Mouse (Mus musculus): ENCODE results near the gene Ccdc155. TPM values are rescaled to one million over a fixed set of nuclear protein-coding genes. Genes with fewer than 3 reads are reported as not detected.
A peak's percentile ranks its signal among the peaks of the same experiment; 100 is the strongest.

The Ccdc155 gene
- polyA plus RNA-seq, 1 experiment from 2014 or later: 0.36 TPM

DNA sequence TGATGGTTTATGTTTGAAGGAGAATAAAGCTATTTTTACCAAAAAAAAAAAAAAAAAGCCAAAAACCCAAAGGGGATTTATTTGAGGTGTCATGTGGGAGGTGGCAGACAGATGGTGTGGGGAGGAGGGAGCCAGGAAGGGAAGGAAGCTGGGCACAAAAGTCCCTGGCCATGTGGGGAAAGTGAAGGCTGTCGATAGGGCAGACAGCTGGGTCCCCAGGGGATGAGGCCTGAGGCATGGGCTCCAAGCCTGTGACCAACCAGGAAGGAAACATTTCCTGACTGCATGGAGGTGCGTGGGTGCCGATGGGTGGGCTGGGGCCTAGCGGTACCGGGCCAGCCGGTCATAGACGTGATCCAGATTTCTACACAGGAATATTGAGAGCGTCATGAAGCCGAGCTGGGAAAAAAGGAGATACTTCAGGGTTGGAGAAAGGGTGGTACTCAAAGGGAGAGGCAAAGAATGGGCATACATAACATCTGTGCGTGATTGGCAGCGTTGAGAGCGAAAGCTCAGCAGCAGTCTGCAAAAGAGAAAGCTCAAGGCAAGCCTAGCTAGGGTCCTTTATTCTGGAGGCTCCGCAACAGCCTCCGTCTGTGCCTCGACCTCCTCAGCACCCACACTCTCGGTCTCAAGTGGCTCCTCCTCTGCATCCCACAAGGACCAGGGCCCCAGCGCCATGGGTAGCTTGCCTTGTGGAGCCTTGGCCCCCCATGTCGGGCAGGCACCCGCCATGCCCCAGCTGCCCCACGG, 29.1 kb upstream of the Ccdc155 start:
- Histone ChIP-seq H3K9ac (ENCODE audit: low read depth, low read length) (peak overlapping the region; percentile 18; the same call in 1 of the 2 replicates), H3K27me3 (ENCODE audit: insufficient read depth, low read length) (no peaks in the 10 kb centered on the region), H3K27ac (no peak overlapping the region), H3K4me3 (replicated peaks; ENCODE audit: low read depth, low read length) (no peak overlapping the region), H3K4me1 (replicated peaks; ENCODE audit: insufficient read depth, low read length) (peaks cover 12% of the 10 kb centered on the region), H3K36me3 (ENCODE audit: insufficient read depth, low read length) (peaks cover 28% of the 10 kb centered on the region), H3K4me2 (ENCODE audit: low read length) (peak overlapping the region; percentile 57), H3K9me3 (replicated peaks; ENCODE audit: low read length) (no peaks in the 10 kb centered on the region)
- WGBS: 35% methylated on average over 20 of the region's 20 CpGs
- DNase-seq (ENCODE audit: low spot score) (no peak), ATAC-seq (replicated peaks; ENCODE audit: low FRiP score, low read depth) (no peak)
- TF ChIP-seq CTCF (IDR thresholded peaks at IDR 0.05; ENCODE audit: low read depth): no peak

DNA sequence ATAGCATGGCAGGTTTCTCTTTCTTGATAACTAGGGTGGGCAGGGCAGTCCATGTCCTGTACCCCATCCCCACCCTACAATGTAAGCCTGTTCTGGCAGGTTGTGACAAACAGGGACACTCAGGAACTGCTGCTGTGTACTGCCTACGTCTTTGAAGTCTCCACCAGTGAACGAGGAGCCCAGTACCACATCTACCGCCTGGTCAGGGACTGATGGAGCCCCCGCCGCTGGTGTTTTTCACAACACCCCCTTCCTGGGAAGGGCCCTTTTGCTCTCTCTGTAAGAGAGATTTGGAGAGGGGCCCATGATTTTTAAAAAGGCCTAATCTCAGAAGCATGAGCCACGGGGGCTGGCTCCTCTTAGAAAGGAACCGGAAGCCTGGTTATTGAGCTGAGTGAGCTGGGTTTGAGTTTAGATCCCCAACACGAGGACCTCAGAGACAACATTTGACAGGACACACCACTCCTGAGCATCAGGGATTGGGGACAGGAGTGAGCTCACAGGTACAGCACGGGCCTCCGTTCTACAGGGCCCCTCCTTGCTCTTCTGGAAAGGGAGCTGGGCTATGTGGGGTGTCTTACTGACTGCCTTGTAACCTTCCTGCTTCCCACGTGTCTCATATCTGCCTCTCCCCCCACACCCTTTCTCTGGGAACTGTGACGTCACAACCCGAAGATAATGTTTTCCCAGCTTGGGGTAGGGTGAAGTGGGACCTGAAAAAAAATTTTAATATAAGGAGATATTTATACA, 28.2 kb upstream of the Ccdc155 start:
- Histone ChIP-seq H3K4me1 (replicated peaks; ENCODE audit: insufficient read depth, low read length) (peaks cover 12% of the 10 kb centered on the region), H3K27me3 (ENCODE audit: insufficient read depth, low read length) (no peaks in the 10 kb centered on the region), H3K9me3 (replicated peaks; ENCODE audit: low read length) (no peaks in the 10 kb centered on the region), H3K4me2 (ENCODE audit: low read length) (no peak overlapping the region), H3K36me3 (ENCODE audit: insufficient read depth, low read length) (peaks cover 33% of the 10 kb centered on the region), H3K9ac (ENCODE audit: low read depth, low read length) (no peak overlapping the region), H3K27ac (no peak overlapping the region), H3K4me3 (replicated peaks; ENCODE audit: low read depth, low read length) (no peak overlapping the region)
- DNase-seq (ENCODE audit: low spot score) (no peak), ATAC-seq (replicated peaks; ENCODE audit: low FRiP score, low read depth) (no peak)
- no peak for TF ChIP-seq CTCF (IDR thresholded peaks at IDR 0.05; ENCODE audit: low read depth)
- WGBS: 59% methylated on average over 13 of the region's 13 CpGs

DNA sequence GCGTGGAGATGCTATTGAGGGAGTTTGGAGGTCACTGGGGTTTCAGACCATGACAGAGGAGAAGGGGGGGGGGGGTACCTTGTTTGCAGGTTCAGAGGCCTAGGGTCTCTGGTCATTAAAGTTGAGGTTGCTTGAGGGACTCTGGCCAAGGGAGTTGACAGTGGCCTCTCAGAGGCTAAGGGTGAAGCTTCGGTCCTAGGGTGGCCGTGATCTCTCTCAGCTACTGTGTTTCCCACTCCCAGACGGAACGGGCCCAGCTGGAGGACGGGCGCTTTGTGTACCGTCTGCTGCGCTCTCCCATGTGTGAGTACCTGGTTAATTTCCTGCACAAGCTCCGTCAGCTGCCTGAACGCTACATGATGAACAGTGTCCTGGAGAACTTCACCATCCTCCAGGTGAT, 27.2 kb upstream of the Ccdc155 start:
- DNase-seq (ENCODE audit: low spot score) (no peak), ATAC-seq (replicated peaks; ENCODE audit: low FRiP score, low read depth) (no peak)
- H3K27me3 ChIP-seq (ENCODE audit: insufficient read depth, low read length): no peaks in the 10 kb centered on the region
- H3K36me3 ChIP-seq (ENCODE audit: insufficient read depth, low read length): peaks cover 38% of the 10 kb centered on the region
- H3K4me3 ChIP-seq (replicated peaks; ENCODE audit: low read depth, low read length): no peak overlapping the region
- TF ChIP-seq CTCF (IDR thresholded peaks at IDR 0.05; ENCODE audit: low read depth): no peak
- WGBS: 84% methylated on average over 11 of the region's 11 CpGs
- H3K9ac ChIP-seq (ENCODE audit: low read depth, low read length): no peak overlapping the region
- no peak overlapping the region for H3K27ac ChIP-seq
- H3K4me2 ChIP-seq (ENCODE audit: low read length): no peak overlapping the region
- peaks cover 12% of the 10 kb centered on the region for H3K4me1 ChIP-seq (replicated peaks; ENCODE audit: insufficient read depth, low read length)
- no peaks in the 10 kb centered on the region for H3K9me3 ChIP-seq (replicated peaks; ENCODE audit: low read length)

- no peak for TF ChIP-seq CTCF (IDR thresholded peaks at IDR 0.05; ENCODE audit: low read depth)
- no peak for ATAC-seq (replicated peaks; ENCODE audit: low FRiP score, low read depth)
- no peak overlapping the region for H3K9ac ChIP-seq (ENCODE audit: low read depth, low read length)
- H3K4me1 ChIP-seq (replicated peaks; ENCODE audit: insufficient read depth, low read length): peaks cover 12% of the 10 kb centered on the region
- H3K4me2 ChIP-seq (ENCODE audit: low read length): no peak overlapping the region
- DNase-seq (ENCODE audit: low spot score): no peak
- 86% methylated on average over 12 of the region's 12 CpGs for WGBS
- H3K36me3 ChIP-seq (ENCODE audit: insufficient read depth, low read length): peaks cover 45% of the 10 kb centered on the region
- no peak overlapping the region for H3K4me3 ChIP-seq (replicated peaks; ENCODE audit: low read depth, low read length)
- no peak overlapping the region for H3K27ac ChIP-seq
- no peaks in the 10 kb centered on the region for H3K9me3 ChIP-seq (replicated peaks; ENCODE audit: low read length)
- no peaks in the 10 kb centered on the region for H3K27me3 ChIP-seq (ENCODE audit: insufficient read depth, low read length)
Measured at GRCm38 (mm10) chr7:45231192-45231591, 26.5 kb upstream of the Ccdc155 start.

DNA sequence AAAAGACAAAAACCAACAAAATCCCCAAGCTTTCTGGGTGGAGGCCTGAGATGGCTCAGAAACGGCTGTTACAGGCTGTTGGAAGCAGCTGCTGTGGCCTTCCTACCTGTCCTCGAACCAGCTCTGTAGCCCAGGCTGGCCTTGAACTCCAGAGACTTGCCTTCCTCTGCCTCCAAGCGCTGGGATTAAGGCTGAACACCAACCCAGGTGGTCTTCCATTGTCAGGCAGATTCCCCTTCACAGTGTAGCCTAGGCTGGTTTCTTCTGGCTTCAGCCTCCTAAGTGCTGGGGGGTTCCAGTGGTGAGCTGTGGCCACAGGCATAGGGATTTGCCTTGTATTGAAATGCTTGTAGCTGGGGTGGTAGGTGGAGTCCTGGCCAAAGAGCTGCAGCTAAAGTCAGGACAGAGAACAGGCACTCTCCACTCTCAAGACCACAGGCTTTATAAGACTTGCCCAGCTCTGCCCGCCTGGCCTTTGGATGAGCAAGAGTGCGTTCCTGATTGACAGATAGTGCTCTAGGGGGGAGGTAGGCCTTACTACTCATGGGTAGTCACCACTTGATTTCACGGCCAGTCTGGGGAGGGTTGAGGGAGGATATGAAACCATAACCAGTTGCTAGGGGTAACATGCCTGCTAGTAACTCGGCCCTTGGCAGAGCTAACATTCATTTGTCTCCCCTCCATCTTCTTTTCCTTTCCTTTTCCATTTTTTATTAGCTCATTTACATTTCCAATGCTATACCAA, 24.9 kb upstream of the Ccdc155 start:
- Histone ChIP-seq H3K27ac (no peak overlapping the region), H3K27me3 (ENCODE audit: insufficient read depth, low read length) (no peaks in the 10 kb centered on the region), H3K36me3 (ENCODE audit: insufficient read depth, low read length) (peaks cover 61% of the 10 kb centered on the region), H3K4me1 (replicated peaks; ENCODE audit: insufficient read depth, low read length) (peaks cover 9% of the 10 kb centered on the region), H3K4me2 (ENCODE audit: low read length) (no peak overlapping the region), H3K4me3 (replicated peaks; ENCODE audit: low read depth, low read length) (no peak overlapping the region), H3K9me3 (replicated peaks; ENCODE audit: low read length) (no peaks in the 10 kb centered on the region), H3K9ac (ENCODE audit: low read depth, low read length) (no peak overlapping the region)
- 88% methylated on average over 7 of the region's 7 CpGs for WGBS
- no peak for TF ChIP-seq CTCF (IDR thresholded peaks at IDR 0.05; ENCODE audit: low read depth)
- ATAC-seq (replicated peaks; ENCODE audit: low FRiP score, low read depth) (no peak), DNase-seq (ENCODE audit: low spot score) (no peak)

GRCm38 (mm10) chr7:45229046-45229445, 24.4 kb upstream of the Ccdc155 start:
- DNase-seq (ENCODE audit: low spot score): no peak
- peaks cover 61% of the 10 kb centered on the region for H3K36me3 ChIP-seq (ENCODE audit: insufficient read depth, low read length)
- no peak overlapping the region for H3K4me3 ChIP-seq (replicated peaks; ENCODE audit: low read depth, low read length)
- TF ChIP-seq CTCF (IDR thresholded peaks at IDR 0.05; ENCODE audit: low read depth): no peak
- ATAC-seq (replicated peaks; ENCODE audit: low FRiP score, low read depth): no peak
- no peak overlapping the region for H3K9ac ChIP-seq (ENCODE audit: low read depth, low read length)
- H3K9me3 ChIP-seq (replicated peaks; ENCODE audit: low read length): no peaks in the 10 kb centered on the region
- peaks cover 3% of the 10 kb centered on the region for H3K4me1 ChIP-seq (replicated peaks; ENCODE audit: insufficient read depth, low read length)
- no peak overlapping the region for H3K27ac ChIP-seq
- WGBS: 92% methylated on average over 8 of the region's 8 CpGs
- H3K27me3 ChIP-seq (ENCODE audit: insufficient read depth, low read length): no peaks in the 10 kb centered on the region
- H3K4me2 ChIP-seq (ENCODE audit: low read length): no peak overlapping the region
